Mouse (Mus musculus): ENCODE measurements around the gene Dcaf4. TPM values are rescaled to one million over a fixed set of nuclear protein-coding genes. Genes with fewer than 3 reads are reported as not detected.

Dcaf4 gene
- polyA plus RNA-seq, 1 experiment = 11.7 TPM

GRCm38 (mm10) chr12:83569866-83570265 lies 49.6 kb downstream of the Dcaf4 start:
- TF ChIP-seq CTCF (IDR thresholded peaks at IDR 0.05; ENCODE audit: control insufficient read depth, insufficient read depth, insufficient read length) = no peak
- no peak for TF ChIP-seq USF1 (IDR thresholded peaks at IDR 0.05; ENCODE audit: low read depth)
- TF ChIP-seq FOSL1 (IDR thresholded peaks at IDR 0.05; ENCODE audit: insufficient read depth, low read length, poor library complexity, severe bottlenecking) = no peak
- no peak for TF ChIP-seq MYOG (IDR thresholded peaks at IDR 0.05; ENCODE audit: control insufficient read depth, extremely low read depth, insufficient read length)
- no peak for TF ChIP-seq MYOD1 (IDR thresholded peaks at IDR 0.05; ENCODE audit: control insufficient read depth, insufficient read length, low read depth)
- no peak for TF ChIP-seq MAX (IDR thresholded peaks at IDR 0.05)
- no peak for TF ChIP-seq CEBPB (IDR thresholded peaks at IDR 0.05; ENCODE audit: low read depth)
- no peaks in the 10 kb centered on the region for H3K79me3 ChIP-seq (ENCODE audit: low read depth)
- peaks cover 33% of the 10 kb centered on the region for H3K36me3 ChIP-seq (ENCODE audit: control insufficient read depth, insufficient read depth)
- H3K79me2 ChIP-seq (ENCODE audit: control insufficient read depth, insufficient read depth) = no peaks in the 10 kb centered on the region
- no peak overlapping the region for H3ac ChIP-seq (ENCODE audit: control insufficient read depth, insufficient read length, low read depth)
- no peaks in the 10 kb centered on the region for H3K27me3 ChIP-seq (ENCODE audit: control insufficient read depth, insufficient read depth, insufficient read length)
- no peak overlapping the region for H3K4me3 ChIP-seq (ENCODE audit: insufficient read depth, poor library complexity, severe bottlenecking)

GRCm38 (mm10) chr12:83572717-83573116 lies 52.5 kb downstream of the Dcaf4 start:
- H3ac ChIP-seq (ENCODE audit: control insufficient read depth, insufficient read length, low read depth) = no peak overlapping the region
- H3K4me3 ChIP-seq (ENCODE audit: insufficient read depth, poor library complexity, severe bottlenecking) = no peak overlapping the region
- TF ChIP-seq MAX (IDR thresholded peaks at IDR 0.05) = no peak
- no peak for TF ChIP-seq CTCF (IDR thresholded peaks at IDR 0.05; ENCODE audit: control insufficient read depth, insufficient read depth, insufficient read length)
- no peak for TF ChIP-seq MYOG (IDR thresholded peaks at IDR 0.05; ENCODE audit: control insufficient read depth, extremely low read depth, insufficient read length)
- TF ChIP-seq USF1 (IDR thresholded peaks at IDR 0.05; ENCODE audit: low read depth) = no peak
- no peak for TF ChIP-seq CEBPB (IDR thresholded peaks at IDR 0.05; ENCODE audit: low read depth)
- no peak for TF ChIP-seq FOSL1 (IDR thresholded peaks at IDR 0.05; ENCODE audit: insufficient read depth, low read length, poor library complexity, severe bottlenecking)
- no peak for TF ChIP-seq MYOD1 (IDR thresholded peaks at IDR 0.05; ENCODE audit: control insufficient read depth, insufficient read length, low read depth)
- H3K79me3 ChIP-seq (ENCODE audit: low read depth) = no peaks in the 10 kb centered on the region
- no peaks in the 10 kb centered on the region for H3K27me3 ChIP-seq (ENCODE audit: control insufficient read depth, insufficient read depth, insufficient read length)
- H3K79me2 ChIP-seq (ENCODE audit: control insufficient read depth, insufficient read depth) = no peaks in the 10 kb centered on the region
- H3K36me3 ChIP-seq (ENCODE audit: control insufficient read depth, insufficient read depth) = peaks cover 23% of the 10 kb centered on the region

GRCm38 (mm10) chr12:83577445-83577844 lies 57.2 kb downstream of the Dcaf4 start:
- no peak overlapping the region for H3K4me3 ChIP-seq (ENCODE audit: insufficient read depth, poor library complexity, severe bottlenecking)
- no peak overlapping the region for H3ac ChIP-seq (ENCODE audit: control insufficient read depth, insufficient read length, low read depth)
- peaks cover 10% of the 10 kb centered on the region for H3K36me3 ChIP-seq (ENCODE audit: control insufficient read depth, insufficient read depth)
- H3K79me2 ChIP-seq (ENCODE audit: control insufficient read depth, insufficient read depth) = no peaks in the 10 kb centered on the region
- no peaks in the 10 kb centered on the region for H3K79me3 ChIP-seq (ENCODE audit: low read depth)
- H3K27me3 ChIP-seq (ENCODE audit: control insufficient read depth, insufficient read depth, insufficient read length) = no peaks in the 10 kb centered on the region
- TF ChIP-seq MYOD1 (IDR thresholded peaks at IDR 0.05; ENCODE audit: control insufficient read depth, insufficient read length, low read depth) (no peak), MAX (IDR thresholded peaks at IDR 0.05) (no peak), FOSL1 (IDR thresholded peaks at IDR 0.05; ENCODE audit: insufficient read depth, low read length, poor library complexity, severe bottlenecking) (no peak), CTCF (IDR thresholded peaks at IDR 0.05; ENCODE audit: control insufficient read depth, insufficient read depth, insufficient read length) (no peak), CEBPB (IDR thresholded peaks at IDR 0.05; ENCODE audit: low read depth) (no peak), USF1 (IDR thresholded peaks at IDR 0.05; ENCODE audit: low read depth) (no peak), MYOG (IDR thresholded peaks at IDR 0.05; ENCODE audit: control insufficient read depth, extremely low read depth, insufficient read length) (no peak)

GRCm38 (mm10) chr12:83578356-83578755 lies 58.1 kb downstream of the Dcaf4 start:
- no peaks in the 10 kb centered on the region for H3K79me2 ChIP-seq (ENCODE audit: control insufficient read depth, insufficient read depth)
- no peaks in the 10 kb centered on the region for H3K27me3 ChIP-seq (ENCODE audit: control insufficient read depth, insufficient read depth, insufficient read length)
- H3K36me3 ChIP-seq (ENCODE audit: control insufficient read depth, insufficient read depth) = peaks cover 10% of the 10 kb centered on the region
- no peak overlapping the region for H3ac ChIP-seq (ENCODE audit: control insufficient read depth, insufficient read length, low read depth)
- H3K4me3 ChIP-seq (ENCODE audit: insufficient read depth, poor library complexity, severe bottlenecking) = no peak overlapping the region
- no peaks in the 10 kb centered on the region for H3K79me3 ChIP-seq (ENCODE audit: low read depth)
- no peak for TF ChIP-seq CEBPB (IDR thresholded peaks at IDR 0.05; ENCODE audit: low read depth)
- TF ChIP-seq FOSL1 (IDR thresholded peaks at IDR 0.05; ENCODE audit: insufficient read depth, low read length, poor library complexity, severe bottlenecking) = no peak
- TF ChIP-seq MYOG (IDR thresholded peaks at IDR 0.05; ENCODE audit: control insufficient read depth, extremely low read depth, insufficient read length) = no peak
- no peak for TF ChIP-seq MAX (IDR thresholded peaks at IDR 0.05)
- TF ChIP-seq USF1 (IDR thresholded peaks at IDR 0.05; ENCODE audit: low read depth) = no peak
- TF ChIP-seq CTCF (IDR thresholded peaks at IDR 0.05; ENCODE audit: control insufficient read depth, insufficient read depth, insufficient read length) = no peak
- no peak for TF ChIP-seq MYOD1 (IDR thresholded peaks at IDR 0.05; ENCODE audit: control insufficient read depth, insufficient read length, low read depth)

- no peaks in the 10 kb centered on the region for H3K79me3 ChIP-seq (ENCODE audit: low read depth)
- no peak overlapping the region for H3K4me3 ChIP-seq (ENCODE audit: insufficient read depth, poor library complexity, severe bottlenecking)
- H3K79me2 ChIP-seq (ENCODE audit: control insufficient read depth, insufficient read depth) = no peaks in the 10 kb centered on the region
- H3K27me3 ChIP-seq (ENCODE audit: control insufficient read depth, insufficient read depth, insufficient read length) = no peaks in the 10 kb centered on the region
- peaks cover 9% of the 10 kb centered on the region for H3K36me3 ChIP-seq (ENCODE audit: control insufficient read depth, insufficient read depth)
- no peak overlapping the region for H3ac ChIP-seq (ENCODE audit: control insufficient read depth, insufficient read length, low read depth)
- TF ChIP-seq USF1 (IDR thresholded peaks at IDR 0.05; ENCODE audit: low read depth) (no peak), CEBPB (IDR thresholded peaks at IDR 0.05; ENCODE audit: low read depth) (no peak), MYOD1 (IDR thresholded peaks at IDR 0.05; ENCODE audit: control insufficient read depth, insufficient read length, low read depth) (no peak), MYOG (IDR thresholded peaks at IDR 0.05; ENCODE audit: control insufficient read depth, extremely low read depth, insufficient read length) (no peak), CTCF (IDR thresholded peaks at IDR 0.05; ENCODE audit: control insufficient read depth, insufficient read depth, insufficient read length) (no peak), MAX (IDR thresholded peaks at IDR 0.05) (no peak), FOSL1 (IDR thresholded peaks at IDR 0.05; ENCODE audit: insufficient read depth, low read length, poor library complexity, severe bottlenecking) (no peak)
Observed at GRCm38 (mm10) chr12:83578896-83579569, 58.8 kb downstream of the Dcaf4 start.
